Mouse (Mus musculus) kidney, adult 11 months (tissue): ENCODE measurements around the gene Plekhj1.
A peak's percentile ranks its signal among the peaks of the same experiment; 100 is the strongest.
"Not testable (repeated sequence)": the region's sequence is repeated elsewhere in the genome, so short reads cannot be mapped to it uniquely, and the experiment has no call there.

Source experiments
- DNase-seq: peaks from one replicate; pipeline ENCODE4 v3.0.0; 2022

Plekhj1 gene

DNA sequence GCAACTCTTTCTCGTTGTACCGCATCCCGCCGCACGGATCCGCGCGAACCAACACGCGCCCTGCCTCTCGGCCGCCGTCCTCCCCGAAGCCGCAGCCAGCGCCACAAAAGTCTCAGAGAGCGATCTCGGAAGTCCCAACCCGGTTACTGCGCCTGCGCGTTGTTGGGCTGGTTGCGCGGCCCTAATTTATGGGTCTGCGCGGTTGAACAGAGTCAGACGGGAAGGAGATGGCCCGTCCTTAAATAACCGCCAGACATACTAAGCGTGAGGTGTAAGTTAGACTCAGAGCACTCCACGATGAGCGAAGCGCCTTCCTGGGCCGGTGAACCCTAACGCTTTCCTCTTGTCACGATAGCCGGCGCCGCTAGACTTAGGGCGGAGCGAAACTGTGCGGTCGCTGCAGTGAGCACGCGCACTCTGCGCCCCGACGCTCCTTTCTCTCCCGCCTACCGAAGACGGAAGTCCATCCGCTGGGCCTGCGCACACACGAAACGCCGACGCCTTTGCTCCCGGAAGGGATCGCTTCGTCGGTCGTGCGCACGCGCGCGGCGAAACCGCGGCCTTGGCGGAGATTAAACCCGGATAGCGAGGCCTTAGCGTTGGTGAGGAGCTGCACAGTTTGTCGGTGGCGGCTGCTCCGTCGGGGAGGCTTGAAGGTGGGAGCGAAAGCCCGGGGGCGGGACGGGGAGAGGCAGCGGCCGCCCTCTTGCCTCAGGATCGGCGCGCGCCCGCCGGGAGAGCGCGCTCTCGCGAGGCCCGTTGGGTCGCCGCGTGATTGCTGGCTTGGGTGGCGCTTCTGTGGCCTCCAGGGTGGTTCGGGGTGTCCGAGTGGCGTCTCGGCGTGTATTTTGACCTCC, at the start of gene Plekhj1, which contains the start of gene Sf3a2:
Gene Plekhj1, minus strand, starts transcription at position 477 of the 857 bp plus-strand sequence.
Gene Sf3a2, plus strand, starts transcription at position 49 of the 857 bp plus-strand sequence.
- DNase-seq = peak; percentile 95

DNA sequence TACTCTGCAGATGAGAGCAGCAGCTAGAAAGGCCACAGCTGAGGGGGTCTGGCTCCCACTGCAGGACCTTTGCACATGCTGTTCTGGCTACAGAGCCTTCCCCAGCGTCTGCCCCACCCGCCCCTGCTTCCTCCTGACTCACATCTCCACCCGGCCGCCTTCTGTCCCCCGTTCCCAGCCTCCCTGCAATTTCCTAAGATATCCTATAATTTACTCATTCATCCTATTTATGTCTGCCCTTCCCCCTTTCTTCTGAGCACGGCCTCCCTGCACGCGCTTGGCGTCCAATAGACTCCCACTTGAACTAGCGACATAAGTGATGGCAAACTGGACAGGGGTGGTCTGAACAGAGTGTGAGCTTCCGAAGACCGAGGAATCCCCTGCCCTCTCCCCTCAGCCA, 47.3 kb upstream of the Plekhj1 start:
- no peak for DNase-seq

DNA sequence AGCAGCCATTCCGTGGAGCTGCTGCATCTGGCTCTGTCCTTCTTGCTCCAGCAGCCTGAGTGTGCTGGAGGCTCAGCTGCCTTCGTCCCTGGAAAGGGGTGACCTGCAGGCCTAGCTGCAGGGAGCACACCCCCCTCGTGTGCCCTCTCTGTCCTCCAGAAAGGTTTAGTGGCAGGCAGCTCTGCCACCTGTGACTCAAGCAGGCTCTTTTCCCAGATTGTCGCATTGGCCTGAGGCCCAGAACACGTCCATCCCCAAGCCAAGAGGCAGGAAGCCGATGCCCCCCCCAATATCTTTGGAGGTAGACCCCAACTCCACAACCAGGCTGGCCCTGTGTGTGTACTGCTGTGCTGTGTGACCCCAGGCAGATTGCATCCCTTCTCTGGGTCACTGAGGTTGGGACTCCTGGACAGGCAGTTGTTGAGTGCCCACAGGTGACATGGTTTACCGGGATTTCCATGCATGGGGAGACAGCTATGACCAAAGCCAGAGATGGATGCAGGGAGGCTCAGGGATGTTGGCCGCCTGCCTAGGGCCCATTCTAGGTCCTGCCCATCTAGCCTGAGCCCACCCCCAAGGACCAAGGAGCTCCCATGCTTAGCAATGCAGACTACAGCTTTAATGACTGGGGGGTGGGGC, 46.7 kb upstream of the Plekhj1 start:
- DNase-seq = no peak

DNA sequence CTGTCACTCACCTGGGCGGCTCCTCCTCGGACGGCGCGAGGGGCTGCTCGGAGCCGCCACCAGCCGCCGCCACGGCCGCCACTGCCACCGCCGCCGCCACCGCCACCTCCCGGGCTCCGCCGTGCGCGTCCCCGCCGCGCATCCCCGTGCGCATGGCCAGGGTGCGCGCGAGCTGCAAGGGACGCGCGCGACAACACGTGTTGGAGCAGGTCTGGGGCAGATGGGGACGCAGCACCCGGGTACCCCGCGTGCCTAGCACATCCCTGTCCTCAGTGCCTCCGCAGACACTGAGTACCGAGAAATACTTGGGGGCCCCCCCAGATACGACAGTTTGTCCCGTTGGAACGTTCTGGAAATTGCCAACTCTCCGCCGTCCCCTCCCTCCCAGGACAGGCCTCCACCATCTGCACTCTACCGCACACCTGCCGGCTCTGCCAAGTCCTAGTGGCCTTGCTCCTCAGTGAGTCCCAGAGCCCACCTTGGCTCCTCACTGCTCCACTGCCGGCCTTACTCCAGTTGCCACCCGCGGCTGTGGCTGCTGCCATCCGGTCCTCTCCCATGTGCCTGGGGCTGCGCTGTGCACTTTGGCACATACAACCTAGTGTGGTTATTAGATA, 45.6 kb upstream of the Plekhj1 start, which contains the start of gene Lingo3:
Gene Lingo3, minus strand, starts transcription at position 109 of the 617 bp plus-strand sequence.
- no peak for DNase-seq

DNA sequence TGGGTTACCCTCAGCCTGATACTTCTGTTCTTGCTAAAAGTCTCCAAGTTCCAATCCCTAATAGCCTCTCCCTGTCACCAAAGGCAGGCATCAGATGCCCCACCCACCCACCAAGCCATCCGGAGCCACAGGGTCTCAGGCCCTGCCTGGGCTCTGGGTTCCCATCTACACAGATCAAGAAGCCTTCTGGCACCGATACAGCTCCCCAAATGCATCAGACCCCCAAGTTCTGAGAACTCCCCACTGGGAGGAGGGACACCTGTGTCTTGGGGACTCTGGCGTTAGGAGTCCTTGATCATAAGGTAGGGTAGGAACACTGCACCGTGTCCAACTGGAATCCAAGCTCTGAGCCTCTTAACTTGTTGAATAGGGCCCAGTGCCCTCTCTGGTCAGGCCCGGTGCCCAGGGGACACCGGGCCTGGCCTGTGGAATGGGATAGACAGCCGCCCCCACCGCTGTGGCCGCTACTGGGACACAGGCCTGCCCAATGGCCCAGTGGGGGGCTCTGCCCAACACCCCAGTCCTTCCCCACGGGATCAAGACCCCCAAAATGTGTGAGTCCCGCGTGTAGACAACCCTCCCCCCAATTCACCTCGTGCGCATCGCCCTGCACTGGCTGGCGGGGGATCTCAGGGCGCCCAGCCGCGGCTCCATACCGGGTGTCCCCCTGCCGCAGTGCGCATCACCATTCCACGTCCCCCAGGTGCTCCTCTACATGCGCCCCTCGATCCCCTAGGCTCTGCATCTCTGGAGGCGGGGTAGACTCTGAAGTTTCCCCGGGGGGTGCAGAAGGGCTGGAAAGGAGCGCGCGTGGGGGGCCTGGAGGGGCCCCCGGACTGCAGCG, 44.9 kb upstream of the Plekhj1 start:
- no peak for DNase-seq

DNA sequence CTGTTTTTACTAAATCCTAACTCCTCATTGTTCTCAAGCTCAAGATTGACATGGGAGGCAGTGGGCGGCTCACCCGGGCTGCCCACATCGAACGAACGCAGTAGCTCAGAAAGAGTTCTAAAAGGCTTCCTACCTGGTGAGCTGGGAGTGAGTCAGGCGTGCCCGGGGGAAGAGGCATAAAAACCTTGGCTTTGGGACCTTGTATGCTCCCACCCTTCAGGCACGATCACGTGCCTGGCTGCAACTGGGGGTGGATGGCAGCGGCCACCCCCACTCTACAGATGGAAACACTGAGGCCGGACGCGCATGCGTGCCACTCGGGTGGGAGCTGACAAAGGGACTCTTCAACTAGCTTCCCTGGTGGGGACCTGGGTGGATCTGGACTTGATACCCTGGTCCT, 43.9 kb upstream of the Plekhj1 start:
- no peak for DNase-seq

DNA sequence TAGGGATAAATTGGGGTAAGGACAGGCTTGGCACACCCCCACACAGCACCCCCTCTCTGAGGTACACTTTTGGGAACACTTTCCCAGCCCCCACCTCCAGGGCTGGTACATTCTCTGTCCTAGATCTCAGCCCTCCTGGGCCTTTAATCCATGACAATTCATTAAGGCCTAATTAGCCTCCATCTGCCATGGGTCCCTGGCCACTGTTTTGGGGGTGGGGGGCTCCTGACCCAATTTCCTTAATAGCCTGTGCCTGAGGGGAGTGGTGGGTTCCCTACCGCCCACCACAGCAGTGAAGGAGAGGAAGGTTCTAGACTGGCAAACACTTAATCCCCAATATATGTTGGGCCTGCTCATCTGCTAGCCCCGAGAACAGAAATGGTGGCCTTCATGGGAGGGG, 43.3 kb upstream of the Plekhj1 start:
- DNase-seq = no peak

DNA sequence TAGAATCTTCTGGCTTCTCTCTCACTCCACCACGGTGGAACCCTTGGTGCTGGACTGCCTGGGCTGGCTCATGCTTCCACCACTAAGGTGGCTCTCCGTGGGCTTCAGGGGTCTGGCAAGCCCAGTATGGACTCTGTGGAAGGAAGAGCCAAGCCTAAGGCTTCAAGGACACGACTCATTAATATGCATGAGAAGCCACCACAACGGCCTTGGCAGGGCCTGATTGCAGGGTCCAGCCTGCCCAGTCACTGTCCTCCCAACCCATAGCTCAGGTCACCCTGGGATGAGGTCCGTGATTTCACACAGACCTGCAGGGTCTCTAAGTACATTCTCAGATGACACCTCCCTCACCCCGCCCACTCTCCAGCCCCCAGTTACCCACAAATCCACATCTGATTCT, 41.4 kb upstream of the Plekhj1 start:
- no peak for DNase-seq

DNA sequence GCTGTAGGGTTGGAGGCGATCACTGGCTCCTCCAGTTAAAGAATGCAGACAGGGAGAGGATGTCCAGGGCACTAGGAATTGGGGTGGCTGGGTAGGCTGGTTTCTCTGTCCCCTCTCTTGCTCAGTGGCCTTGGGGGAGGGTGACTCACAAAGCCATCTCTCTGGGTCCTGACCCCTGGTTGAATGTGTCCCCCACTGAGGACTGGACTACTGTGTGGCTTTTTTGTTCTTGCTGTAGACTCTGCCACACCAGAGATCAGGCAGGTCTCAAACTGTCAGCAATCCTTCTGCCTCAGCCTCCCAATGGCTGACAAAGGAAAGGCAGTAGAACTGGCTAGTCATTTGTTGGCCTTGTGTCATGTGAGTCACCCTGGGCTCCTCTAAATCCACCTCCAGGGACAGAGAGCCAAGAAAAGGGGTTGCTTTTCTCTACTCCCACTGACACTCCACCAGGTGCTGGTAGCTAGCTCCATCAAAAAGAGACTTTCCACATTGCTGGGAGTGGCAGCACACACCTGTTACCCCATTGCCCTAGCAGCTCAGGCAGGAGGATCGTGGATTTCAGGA, 40.0 kb upstream of the Plekhj1 start:
- DNase-seq = no peak

DNA sequence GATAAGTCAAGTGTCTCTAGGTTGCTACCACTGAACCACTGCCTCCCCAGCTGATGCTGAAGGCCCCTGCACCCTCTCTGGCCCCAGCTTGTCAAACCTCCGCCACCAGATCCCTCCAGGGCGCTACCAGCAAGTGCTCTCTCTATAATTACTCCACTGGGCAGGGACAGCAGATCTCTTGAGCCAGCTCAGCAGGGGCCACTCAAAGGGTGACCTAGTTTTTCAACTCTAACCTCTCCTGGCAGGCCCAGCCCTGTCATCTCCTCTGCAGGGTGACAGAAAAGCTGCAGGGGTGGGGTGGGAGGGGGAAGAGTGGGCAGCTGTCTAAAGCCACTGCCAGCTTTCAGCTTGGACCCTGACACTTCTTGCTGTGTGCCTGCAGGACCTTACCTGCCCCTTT, 39.4 kb upstream of the Plekhj1 start:
- DNase-seq = no peak

DNA sequence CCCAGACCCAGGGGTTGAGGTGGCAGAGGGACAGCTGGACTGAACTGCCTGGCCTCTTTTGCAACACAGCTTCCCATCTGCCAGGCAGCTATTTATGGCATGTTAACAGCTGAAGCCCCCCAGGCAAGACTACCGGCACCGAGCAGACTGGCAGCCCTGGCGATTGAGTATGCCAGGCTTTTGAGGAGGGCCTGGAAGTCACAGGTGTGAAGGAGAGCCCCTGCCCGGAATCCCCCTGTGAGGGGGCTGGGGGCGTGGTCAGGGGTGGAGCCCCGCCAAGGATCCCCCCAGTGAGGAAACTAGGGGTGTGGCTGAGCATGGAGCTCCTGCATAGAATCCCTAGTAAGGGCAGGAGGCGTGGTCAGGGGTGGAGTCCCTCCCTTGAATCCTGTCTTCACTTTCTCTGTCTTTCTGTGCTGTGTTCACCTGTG, 38.5 kb upstream of the Plekhj1 start:
- no peak for DNase-seq

DNA sequence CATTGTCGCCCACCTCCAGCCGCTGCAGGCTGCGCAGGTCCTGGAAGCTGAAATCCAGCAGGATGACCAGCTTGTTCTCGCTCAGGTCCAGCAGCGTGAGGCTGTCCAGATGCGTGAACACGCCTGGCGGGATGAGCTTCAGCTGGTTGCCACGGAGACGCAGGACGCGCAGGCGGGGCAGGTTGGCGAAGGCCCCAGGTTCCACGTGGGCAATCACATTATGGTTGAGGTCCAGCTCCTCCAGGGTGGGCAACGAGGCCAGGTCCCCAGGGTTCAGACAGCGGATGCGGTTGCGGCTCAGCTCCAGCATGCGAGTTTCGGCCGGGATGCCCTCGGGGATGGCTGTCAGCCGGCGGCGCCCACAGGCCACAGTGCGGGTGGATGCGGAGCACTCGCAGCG, 37.2 kb upstream of the Plekhj1 start:
- no peak for DNase-seq

DNA sequence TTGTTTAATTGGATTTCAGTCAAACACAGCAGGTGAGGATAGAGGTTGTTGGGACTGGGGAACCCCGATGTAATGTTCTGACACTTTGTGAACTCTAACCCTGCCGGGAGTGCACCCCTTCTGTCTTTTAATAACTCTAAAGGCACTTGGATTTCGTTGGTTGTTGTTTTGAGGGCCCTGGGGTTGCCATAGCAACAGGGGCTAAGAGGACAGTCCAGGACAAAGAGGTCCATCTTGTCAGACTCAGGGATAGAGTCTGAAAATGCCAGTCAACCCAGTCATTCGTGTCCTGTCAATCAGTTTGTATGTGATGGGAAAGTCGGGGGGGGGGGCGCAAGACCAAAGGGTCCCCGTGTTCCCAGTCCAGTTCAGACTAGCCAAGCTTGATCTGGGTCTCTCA, 34.4 kb upstream of the Plekhj1 start:
- DNase-seq = no peak

DNA sequence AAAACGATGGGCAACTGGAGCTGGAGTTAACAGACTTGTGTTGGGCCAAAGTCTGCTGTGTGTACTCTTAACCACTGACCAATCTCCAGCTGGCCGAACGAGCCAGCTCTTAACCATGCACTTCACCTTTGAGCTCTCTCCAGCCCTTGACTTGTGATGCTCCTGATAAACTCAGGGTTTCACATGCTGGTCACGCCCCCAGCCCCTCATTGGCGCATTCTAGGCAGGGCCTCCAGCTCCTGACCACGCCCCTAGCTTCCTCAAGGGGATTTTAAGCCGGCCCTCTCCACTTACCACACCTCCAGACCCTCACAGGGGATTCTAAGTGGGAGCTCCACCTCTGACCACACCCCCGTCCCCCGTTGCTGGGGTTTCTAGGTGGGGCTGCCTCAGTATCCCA, 32.7 kb upstream of the Plekhj1 start:
- DNase-seq = peak; percentile 91

DNA sequence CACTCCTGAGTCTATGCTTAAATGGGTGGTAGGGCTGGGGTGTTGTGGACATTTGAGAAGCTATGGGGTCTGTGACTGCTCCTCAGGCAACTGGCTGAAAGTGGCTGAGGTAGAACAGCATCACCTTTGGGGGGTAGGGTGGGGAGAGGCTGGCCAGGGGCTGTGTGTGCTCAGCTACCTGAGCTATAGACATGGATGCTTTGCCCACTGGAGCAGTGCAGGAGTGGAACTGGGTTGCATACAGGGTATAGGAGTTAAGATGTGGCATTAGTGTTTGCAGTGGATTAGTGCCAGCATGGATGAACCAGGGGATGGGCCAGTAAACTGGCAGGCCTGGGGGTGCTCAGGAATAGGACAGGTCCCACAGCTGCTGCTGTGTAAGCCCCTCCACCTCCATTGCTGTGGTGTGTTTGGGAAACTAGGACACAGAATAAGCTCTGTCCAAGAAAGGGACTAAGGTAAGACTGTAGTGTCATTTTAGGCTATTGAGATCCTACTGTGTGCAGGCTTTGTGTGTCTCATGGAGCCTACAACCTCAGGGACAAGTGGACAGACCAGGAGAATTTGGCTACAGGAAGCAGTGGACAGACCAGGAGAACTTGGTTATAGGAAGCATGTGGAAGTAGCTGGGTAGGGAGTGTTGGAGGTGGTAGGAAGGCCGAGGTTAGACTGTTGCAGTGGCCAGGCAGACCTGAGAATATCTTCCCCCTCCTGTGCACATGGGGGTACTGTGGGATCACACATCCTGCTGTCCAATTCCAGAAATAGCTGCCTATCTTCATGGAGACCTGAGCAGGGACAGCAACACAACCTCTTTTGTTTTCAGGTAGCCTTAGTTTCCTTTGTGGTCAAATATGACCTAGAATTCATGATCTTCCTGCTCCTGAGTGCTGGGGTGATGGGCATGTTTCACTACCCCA, 31.2 kb upstream of the Plekhj1 start:
- no peak for DNase-seq

DNA sequence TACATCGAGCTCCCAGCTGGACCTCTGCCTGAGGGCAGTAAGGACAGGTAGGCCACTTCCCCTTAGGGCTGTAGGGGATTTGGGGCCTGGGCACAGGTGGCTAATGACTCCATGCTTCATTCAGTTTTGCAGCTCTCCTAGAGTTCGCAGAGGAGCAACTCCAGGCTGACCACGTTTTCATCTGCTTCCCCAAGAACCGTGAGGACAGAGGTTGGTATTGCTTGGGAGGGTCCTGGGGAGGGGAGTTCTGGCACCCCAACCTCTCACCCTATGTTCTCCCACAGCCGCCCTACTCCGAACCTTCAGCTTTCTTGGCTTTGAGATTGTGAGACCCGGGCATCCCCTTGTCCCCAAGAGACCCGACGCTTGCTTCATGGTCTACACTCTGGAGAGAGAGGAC, 30.2 kb upstream of the Plekhj1 start:
- not testable (repeated sequence) for DNase-seq

DNA sequence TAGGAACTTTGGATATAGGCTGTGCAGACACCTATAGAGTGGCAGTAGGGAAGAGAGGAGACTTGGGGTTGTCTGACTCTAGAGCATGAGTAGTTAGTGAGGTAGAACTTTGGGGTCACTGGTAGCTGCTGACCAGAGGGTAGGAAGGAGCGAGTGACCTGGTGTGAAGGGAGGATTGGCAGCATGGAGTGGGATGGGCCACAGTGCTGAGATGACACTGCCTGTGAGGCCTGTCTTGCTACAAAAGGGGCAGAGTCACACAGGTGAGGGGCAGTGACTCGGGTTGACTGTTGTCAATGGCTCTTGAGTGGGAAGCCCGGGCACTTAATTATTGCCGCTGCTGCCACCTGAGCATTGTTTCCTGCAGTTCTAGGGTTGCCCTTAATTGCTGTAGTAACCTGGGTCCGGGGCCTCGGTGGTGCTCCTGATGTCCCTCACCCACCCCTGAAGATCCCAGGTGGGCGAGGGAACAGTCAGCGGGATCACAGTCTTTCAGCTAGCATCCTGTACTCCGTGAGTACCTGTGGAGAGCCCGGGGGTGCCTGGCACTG, 29.5 kb upstream of the Plekhj1 start:
- no peak for DNase-seq

DNA sequence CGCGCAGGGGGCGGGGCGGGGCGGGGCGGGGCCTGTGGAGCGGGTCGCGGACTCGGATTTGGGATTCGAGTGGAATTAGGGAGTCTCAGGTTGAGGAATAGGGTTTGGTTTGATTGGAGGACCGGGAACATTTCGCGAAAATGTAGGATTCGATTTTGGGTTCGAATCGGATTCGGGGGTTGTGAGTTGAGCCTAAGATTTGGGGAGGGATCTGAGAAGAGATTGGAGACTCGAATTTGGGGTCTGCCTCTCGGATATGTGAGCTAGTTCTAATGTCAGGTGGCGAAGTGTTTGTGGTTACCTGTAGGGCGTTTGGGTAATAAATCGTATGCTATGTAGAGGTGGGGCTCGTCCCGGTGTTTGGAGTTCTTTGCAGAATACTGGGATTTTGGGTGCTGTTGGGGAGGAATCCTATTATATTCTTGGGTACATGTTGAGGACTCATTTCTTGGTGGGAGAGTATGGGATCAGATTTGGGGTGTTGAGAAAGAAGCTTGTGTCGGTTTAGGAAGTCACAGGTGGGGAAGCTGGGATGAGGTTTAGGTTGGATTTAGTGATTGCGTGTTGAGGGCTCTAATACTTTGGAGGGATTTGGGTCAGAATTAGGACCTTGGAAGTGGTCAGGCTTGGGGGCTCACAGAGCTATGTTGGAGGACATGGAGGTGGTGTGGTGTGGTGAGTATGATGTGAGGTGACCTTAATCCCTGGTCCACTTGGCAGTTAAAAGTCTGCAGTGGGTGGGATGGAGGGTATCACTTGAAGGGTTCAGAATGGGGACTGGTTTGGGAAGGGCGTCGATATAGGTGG, 28.8 kb upstream of the Plekhj1 start:
- DNase-seq = no peak

DNA sequence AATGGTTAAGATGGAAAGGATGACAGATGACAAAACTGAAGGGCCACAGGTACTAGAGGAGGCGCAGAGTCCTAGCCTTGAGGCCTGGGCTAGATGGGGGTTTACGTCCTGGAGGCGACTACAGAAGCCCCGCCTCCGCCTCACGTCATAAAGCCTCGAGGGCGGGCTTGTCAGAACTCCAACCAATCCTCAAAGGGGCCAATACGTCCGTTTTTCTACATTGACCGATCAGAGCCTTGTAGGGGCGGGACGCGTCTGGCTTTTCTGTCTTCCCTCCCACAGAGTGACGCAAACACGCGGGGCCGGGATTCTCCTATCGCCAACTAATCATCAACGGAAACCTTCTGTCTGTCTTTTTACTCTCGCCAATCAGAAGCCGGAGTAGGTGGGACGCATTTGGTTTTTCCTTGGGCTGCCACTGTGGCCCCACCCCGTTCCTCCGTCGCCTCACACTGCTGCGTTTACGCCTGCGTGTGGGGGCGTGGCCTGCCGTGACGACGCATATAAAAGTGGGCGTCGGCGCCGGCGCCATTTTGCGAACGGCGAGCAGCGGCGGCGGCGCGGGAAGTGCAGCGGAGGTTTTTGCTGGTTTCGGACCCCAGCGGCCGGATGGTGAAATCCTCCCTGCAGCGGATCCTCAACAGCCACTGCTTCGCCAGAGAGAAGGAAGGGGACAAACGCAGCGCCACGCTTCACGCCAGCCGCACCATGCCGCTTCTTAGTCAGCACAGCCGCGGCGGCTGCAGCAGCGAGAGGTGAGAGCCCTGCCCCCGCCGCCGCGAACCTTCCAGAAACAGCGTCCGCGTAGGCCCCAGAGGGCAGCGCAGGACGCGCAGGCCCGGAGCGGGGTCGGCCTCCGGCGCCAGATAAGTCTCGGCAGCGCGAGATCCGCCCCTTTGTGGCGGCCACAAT, 28.0 kb upstream of the Plekhj1 start, which contains the start of gene Oaz1:
Gene Oaz1, plus strand, starts transcription at position 506 of the 912 bp plus-strand sequence.
- DNase-seq = peak; percentile 100
